Mouse (Mus musculus) splenic B cell, adult 2 months (primary cell): ENCODE results near the gene Ercc4.
A peak's percentile ranks its signal among the peaks of the same experiment; 100 is the strongest.
"Not testable (repeated sequence)": the region's sequence is repeated elsewhere in the genome, so short reads cannot be mapped to it uniquely, and the experiment has no call there.

Experiments
- DNase-seq: peaks from one replicate; pipeline ENCODE4 v3.0.0-alpha.2; 2011; ENCODE audit warnings: low read depth, low spot score
- H3K27me3 ChIP-seq: 2 replicates; pipeline ENCODE4 v1.6.1; 2012; ENCODE audit warnings: mild to moderate bottlenecking, low read length, moderate library complexity, mixed read lengths; ENCODE audit not compliant: control insufficient read depth, poor library complexity, insufficient read depth, severe bottlenecking
- H3K36me3 ChIP-seq: 2 replicates; pipeline ENCODE4 v1.6.1; 2012; ENCODE audit warnings: mild to moderate bottlenecking, low read length, moderate library complexity, mixed read lengths; ENCODE audit not compliant: control insufficient read depth, poor library complexity, insufficient read depth, severe bottlenecking

Ercc4 gene

DNA sequence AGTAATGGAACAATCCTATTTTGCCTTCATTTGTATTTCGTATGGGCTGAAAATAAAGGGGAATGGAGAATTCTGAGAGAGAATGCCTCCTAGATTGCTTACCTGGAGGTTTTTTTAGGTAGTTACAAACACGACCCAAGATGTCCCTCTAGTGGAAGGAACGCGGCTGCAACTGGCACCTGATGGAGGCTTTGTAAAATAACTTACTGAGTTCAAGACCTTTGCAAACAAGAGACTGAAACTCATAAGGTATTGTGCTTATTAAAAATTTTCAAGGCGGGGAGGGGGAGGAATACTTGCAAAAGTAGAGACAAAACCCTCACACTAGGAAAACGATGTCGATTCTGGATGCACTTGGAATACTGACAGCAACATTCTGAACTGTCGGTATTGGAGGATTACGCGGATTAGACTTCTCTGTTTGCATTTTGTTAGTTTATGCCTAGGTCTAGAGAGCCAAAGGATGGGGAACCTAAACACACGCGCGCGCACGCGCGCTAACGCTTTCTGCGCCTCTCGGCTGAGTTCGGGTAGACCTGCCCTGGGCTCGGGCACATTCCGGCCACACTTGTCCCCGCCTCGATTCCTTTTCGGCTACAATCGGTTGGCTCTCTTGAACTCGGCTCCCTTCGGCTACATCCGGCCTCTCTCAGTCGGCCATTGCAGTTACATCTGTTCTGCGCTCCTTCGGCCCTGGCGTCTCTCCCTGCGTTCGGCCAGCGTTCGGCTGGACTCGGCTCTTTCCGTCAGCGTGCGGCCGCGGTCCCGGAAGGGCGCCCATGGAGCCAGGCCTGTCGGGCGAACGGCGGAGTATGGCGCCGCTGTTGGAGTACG is at the start of gene Ercc4:
Ercc4 (plus strand) TSS at position 529 of the 834 bp plus-strand sequence.
- Histone ChIP-seq H3K36me3 (peaks cover 4% of the 10 kb centered on the region), H3K27me3 (no peaks in the 10 kb centered on the region)

DNA sequence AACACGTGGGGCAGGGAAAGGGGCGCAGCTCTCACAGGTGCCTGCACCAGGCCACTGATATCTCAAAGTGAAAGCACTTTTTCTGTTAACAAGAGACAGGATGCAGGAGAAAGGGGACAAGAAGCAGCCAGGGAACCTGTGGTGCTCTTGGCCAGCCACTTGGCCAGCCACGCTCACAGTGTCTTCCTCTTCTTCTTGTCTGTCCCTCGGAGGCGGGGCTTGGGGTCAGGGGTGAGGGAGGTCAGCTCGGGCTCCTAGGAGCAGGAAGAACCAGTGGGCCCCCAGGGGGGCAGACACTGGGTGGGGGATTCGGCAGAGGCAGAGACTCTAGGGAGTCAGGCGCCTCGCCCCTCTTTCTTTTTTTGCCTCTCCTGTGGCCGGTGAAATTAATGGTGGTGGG is 48.4 kb upstream of the Ercc4 start:
- H3K36me3 ChIP-seq, result no peaks in the 10 kb centered on the region
- no peaks in the 10 kb centered on the region for H3K27me3 ChIP-seq
- no peak for DNase-seq

More for the DNA sequence above, at the start of gene Ercc4:
- DNase-seq, result peak; percentile 98

GRCm38 (mm10) chr16:13074176-13074575 is 35.3 kb upstream of the Ercc4 start:
- no peaks in the 10 kb centered on the region for H3K27me3 ChIP-seq
- DNase-seq, result no peak
- H3K36me3 ChIP-seq, result no peaks in the 10 kb centered on the region

DNA sequence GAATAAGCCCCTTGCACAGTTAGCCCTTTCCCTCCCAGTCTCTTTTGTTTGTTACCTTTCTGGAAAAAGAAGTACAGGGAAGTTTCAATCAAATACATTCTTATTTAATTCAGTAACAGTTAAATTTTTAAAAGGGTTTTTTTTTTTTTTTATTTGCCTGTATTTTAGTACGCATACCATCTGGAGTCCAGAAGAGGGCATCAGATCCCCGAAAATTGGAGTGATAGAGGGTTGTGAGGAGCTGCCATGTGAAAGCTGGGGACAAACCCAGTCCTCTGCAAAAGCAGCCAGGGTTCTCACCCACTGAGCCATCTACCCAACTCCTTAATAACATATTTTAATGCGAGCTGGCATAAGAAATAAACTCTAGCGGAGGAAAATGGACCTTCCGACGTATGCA is 29.3 kb upstream of the Ercc4 start:
- DNase-seq, result no peak
- no peaks in the 10 kb centered on the region for H3K36me3 ChIP-seq

DNA sequence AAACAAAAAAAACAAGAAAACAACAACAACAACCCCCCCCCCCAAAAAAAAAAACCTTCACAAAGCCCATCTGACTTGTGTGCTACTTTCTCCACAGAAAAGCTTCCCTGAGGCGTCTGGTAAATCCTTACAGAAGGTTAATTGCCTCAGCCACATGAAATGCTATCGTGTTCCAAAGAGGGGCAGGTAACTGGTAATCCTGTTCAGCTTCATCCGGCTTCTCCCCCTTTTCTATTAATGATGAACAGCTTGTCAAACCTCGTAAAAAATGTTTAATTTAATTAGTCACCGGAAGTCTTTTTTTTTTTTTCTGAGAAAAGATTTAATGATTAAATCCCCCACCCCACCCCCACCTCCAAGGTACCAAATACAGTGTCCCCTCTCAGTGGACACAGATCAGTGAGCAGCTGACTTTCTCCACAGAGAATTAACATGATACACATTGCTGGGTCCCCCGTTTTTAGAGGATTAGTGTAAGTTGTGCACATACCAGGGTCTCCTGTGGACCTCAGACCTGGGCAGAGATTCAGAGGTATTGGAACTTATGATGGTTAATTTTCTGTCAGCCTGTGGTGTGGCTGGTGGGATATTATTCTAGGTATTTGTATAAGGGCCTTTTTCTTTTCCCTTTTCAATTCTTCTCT is 26.2 kb upstream of the Ercc4 start:
- H3K27me3 ChIP-seq, result no peaks in the 10 kb centered on the region
- H3K36me3 ChIP-seq, result no peaks in the 10 kb centered on the region
- no peak for DNase-seq

More for the DNA sequence above, 29.3 kb upstream of the Ercc4 start:
- no peaks in the 10 kb centered on the region for H3K27me3 ChIP-seq

DNA sequence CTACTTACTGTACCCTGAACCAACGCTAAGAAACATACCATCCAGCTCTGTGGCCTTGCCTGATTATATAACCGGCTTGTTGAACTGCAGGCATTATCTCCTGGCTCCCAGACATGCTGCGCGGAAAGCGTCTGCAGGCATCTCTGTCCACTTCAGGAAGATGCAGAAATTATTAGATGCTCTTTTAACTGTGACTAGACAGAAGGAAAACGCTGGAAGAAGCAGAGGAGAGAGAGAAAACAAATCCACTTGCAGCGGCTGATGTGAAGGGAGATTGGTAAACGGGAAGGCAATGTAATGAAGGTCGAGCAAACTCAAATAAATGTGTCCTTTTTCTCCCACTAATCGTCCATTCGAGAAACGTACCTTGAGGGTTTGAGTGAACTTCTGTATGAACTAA is 1.1 kb upstream of the Ercc4 start:
- Histone ChIP-seq H3K36me3 (no peaks in the 10 kb centered on the region), H3K27me3 (no peaks in the 10 kb centered on the region)
- no peak for DNase-seq

GRCm38 (mm10) chr16:13109990-13110595 is 609 bp downstream of the Ercc4 start:
- Histone ChIP-seq H3K36me3 (peaks cover 4% of the 10 kb centered on the region), H3K27me3 (no peaks in the 10 kb centered on the region)
- DNase-seq, result no peak

- no peak for DNase-seq
- H3K27me3 ChIP-seq, result no peaks in the 10 kb centered on the region
- H3K36me3 ChIP-seq, result peaks cover 9% of the 10 kb centered on the region
These were observed 5.3 kb downstream of the Ercc4 start for GRCm38 (mm10) chr16:13114821-13115220.

- not testable (repeated sequence) for H3K27me3 ChIP-seq, H3K36me3 ChIP-seq, DNase-seq
These were observed 6.0 kb downstream of the Ercc4 start for GRCm38 (mm10) chr16:13115466-13115865.

DNA sequence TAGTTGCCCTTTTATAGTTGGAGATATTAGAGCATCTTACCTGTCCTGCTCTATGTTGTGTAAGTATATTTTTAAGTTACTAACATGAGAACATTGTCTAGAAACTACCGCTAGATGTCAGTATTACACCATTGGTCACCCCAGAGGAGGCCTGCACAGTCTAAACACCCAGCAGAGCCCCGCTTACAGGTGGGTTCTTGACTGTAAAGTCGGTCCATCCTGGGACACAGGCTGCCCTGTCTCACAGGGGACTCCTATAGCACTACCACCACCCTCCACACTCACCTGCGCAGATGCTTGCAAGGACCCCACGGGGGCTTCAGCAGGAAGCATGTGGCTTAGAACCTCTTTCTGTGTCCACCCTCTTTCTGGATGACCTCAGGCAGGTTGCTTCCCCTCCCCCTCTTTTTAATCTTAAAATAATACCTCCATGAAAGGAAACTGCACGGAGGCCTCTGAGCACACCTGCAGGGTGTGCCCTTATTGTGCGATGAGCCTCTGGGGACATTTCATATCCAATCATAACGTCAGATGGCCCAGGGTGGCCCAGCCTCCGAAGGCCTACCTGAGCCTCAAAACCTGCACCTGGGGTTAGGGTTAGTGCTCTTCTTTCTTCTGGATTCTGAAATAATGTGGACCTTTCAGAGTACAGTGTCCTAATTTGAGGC is 7.9 kb downstream of the Ercc4 start:
- H3K36me3 ChIP-seq, result peaks cover 15% of the 10 kb centered on the region
- peak; percentile 80 for DNase-seq
- H3K27me3 ChIP-seq, result no peaks in the 10 kb centered on the region

GRCm38 (mm10) chr16:13117967-13118430 is 8.5 kb downstream of the Ercc4 start:
- no peak for DNase-seq
- peaks cover 15% of the 10 kb centered on the region for H3K36me3 ChIP-seq
- H3K27me3 ChIP-seq, result no peaks in the 10 kb centered on the region

DNA sequence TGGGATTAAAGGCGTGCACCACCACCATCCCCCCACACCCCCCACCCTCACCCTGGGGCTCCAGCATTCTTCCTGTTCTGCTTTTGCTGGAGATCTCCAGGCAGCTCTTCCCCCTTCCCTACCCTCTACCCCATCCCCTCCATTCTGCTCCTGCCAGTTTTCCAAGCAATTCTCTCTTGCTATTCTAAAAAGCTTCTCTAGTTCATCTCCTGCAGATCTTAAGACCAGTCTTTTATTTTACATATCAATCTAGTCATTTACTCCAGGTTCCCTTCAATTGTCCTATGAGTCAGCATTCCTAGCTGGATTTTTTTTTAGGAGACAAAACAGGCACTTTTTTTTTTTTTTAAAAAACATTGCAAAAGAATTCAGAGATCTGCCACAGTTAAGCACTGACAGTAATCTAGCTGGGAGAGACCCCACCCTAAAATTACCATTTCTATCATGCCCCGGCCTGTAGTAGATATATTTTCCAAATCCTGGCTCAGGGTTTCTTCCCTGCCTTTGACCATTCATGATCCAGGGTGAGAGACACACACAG is 9.3 kb downstream of the Ercc4 start:
- H3K36me3 ChIP-seq, result peaks cover 16% of the 10 kb centered on the region
- DNase-seq, result no peak
- no peaks in the 10 kb centered on the region for H3K27me3 ChIP-seq

DNA sequence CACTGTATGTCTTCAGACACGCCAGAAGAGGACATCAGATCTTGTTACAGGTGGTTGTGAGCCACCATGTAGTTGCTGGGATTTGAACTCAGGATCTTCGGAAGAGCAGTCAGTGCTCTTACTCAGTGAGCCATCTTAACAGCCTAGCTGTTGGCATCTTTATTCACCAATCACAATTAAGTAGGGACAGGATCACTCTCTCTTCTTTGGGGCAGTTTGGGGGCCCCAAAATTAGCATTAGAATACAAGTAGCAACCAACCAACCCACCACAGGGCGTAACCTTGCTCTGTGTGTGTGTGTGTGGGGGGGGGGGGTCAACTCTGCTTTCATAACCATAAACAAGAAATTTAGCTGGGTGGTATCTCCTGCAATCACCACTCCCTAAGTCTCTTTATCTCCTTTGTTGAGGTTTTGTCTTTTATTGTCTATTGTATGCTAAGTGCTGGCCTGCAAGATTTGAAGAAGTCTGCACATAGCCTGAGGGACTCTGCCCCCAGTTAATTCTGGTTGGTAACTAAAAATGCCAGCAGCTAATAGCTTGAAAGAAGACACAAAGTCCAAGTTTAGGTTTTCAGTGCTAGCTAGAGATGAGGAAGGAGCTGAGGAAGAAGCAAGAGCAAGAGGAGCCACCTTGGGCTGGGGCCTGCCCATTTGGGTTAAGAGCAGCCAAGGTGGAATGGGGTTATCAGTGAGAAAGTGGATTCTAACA is 10.3 kb downstream of the Ercc4 start:
- DNase-seq, result no peak
- Histone ChIP-seq H3K36me3 (peaks cover 17% of the 10 kb centered on the region), H3K27me3 (no peaks in the 10 kb centered on the region)

DNA sequence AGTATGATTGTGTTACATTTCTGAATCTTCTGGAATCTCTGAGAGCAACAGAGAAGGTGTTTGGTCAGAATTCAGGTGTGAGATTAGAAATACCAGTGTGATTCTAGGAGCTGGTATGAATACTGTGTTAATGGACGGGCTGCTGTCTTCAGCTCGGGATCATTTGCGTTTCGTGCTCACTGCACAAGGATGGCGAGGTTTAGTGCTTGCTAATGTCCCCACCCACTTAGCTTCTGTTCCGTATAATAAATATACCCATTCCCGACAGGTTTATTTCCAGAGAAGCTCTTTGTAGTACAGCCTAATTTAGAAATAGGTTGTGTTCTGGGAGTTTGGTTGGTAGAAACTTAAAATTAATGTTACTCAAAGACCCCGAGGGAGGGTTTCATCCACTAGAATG is 15.9 kb downstream of the Ercc4 start:
- no peaks in the 10 kb centered on the region for H3K27me3 ChIP-seq
- H3K36me3 ChIP-seq, result peaks cover 29% of the 10 kb centered on the region
- DNase-seq, result no peak
